In genomic region chr5:135911633-135912220, GRCm38 (mm10) we compare ENCODE assay signal across 18 mouse cellular contexts. TPM values are rescaled to one million over a fixed set of nuclear protein-coding genes. Genes with fewer than 3 reads are reported as not detected.
DNase-seq lines count a peak whose midpoint lies in the region; ATAC-seq and TF ChIP-seq lines count a peak whose summit lies in the region.
"Had no signal": no experiment of that assay in that cellular context is flagged by ENCODE, and none has a peak within 500 bp of the region (broad histone marks: within the 10 kb centered on the region; RNA-seq: fewer than 3 reads in every experiment).

No protein-coding gene starts in this region.

- WGBS in heart, adult 2 months: 64% methylated on average over 11 of the region's 11 CpGs
- WGBS in hindbrain, embryonic 12.5 days: 89% methylated on average over 11 of the region's 11 CpGs

- H3K4me2 ChIP-seq in myocyte (ENCODE audit: low read depth): peak overlapping the region; percentile 24
- H3K4me2 ChIP-seq in hindbrain, embryonic 12.5 days (replicated peaks): no peak overlapping the region
- H3K4me2 ChIP-seq: forebrain, embryonic 13.5 days; heart, embryonic 11.5 days; hindbrain, embryonic 15.5 days; liver, embryonic 15.5 days had no signal

- no peak overlapping the region for H3K9ac ChIP-seq in heart, adult 2 months (ENCODE audit: low read depth, low read length)
- H3K9ac ChIP-seq in hindbrain, embryonic 12.5 days: no peak overlapping the region
- H3K9ac ChIP-seq: forebrain, embryonic 13.5 days; hindbrain, embryonic 15.5 days; liver, embryonic 15.5 days had no signal

- in situ Hi-C loops in Patski (cut with MboI; ENCODE audit: low pct_unique_long_range_greater_than_20kb): no loop called here

- H3K27me3 ChIP-seq in heart, adult 2 months (ENCODE audit: control insufficient read depth, insufficient read depth, low read length): no peaks in the 10 kb centered on the region
- no peaks in the 10 kb centered on the region for H3K27me3 ChIP-seq in testis, adult 2 months (ENCODE audit: control insufficient read depth, insufficient read depth, low read length)
- H3K27me3 ChIP-seq in Patski (no peaks in the 10 kb centered on the region), myocyte (ENCODE audit: control insufficient read depth, insufficient read depth, insufficient read length) (no peaks in the 10 kb centered on the region)
- H3K27me3 ChIP-seq in hindbrain, embryonic 12.5 days: no peaks in the 10 kb centered on the region
- H3K27me3 ChIP-seq: forebrain, embryonic 13.5 days; hindbrain, embryonic 15.5 days; liver, embryonic 15.5 days had no signal

- H3K9me3 ChIP-seq in hindbrain, embryonic 12.5 days (replicated peaks): no peaks in the 10 kb centered on the region
- H3K9me3 ChIP-seq: embryonic facial prominence, embryonic 10.5 days; forebrain, embryonic 13.5 days; hindbrain, embryonic 15.5 days; liver, embryonic 15.5 days had no signal

- peaks cover 8% of the 10 kb centered on the region for H3K36me3 ChIP-seq in heart, adult 2 months (ENCODE audit: control insufficient read depth, insufficient read depth, low read length)
- H3K36me3 ChIP-seq in testis, adult 2 months (ENCODE audit: control insufficient read depth, insufficient read depth, low read length): peaks cover 1% of the 10 kb centered on the region; the same call in 1 of the 2 replicates
- H3K36me3 ChIP-seq in myocyte (ENCODE audit: control insufficient read depth, insufficient read depth): peaks cover 32% of the 10 kb centered on the region
- peaks cover 82% of the 10 kb centered on the region for H3K36me3 ChIP-seq in hindbrain, embryonic 12.5 days

- TF ChIP-seq POLR2A in heart, adult 2 months (IDR thresholded peaks at IDR 0.05; ENCODE audit: insufficient read depth, low read depth, low read length): no peak
- no peak for TF ChIP-seq POLR2A in testis, adult 2 months (IDR thresholded peaks at IDR 0.05; ENCODE audit: control insufficient read depth, low read depth, low read length)
- no peak for TF ChIP-seq POLR2A in myocyte (IDR thresholded peaks at IDR 0.05; ENCODE audit: insufficient read length, low read depth)

- peaks cover 31% of the 10 kb centered on the region for H3K4me1 ChIP-seq in heart, adult 2 months (ENCODE audit: control insufficient read depth, insufficient read depth, low read length)
- 0 out of 2 replicates have a peak, but pooled peaks cover 2% of the 10 kb centered on the region for H3K4me1 ChIP-seq in testis, adult 2 months (ENCODE audit: control insufficient read depth, insufficient read depth, low read length)
- peaks cover 4% of the 10 kb centered on the region for H3K4me1 ChIP-seq in hindbrain, embryonic 12.5 days
- H3K4me1 ChIP-seq: embryonic facial prominence, embryonic 10.5 days had no signal

- H3K27ac ChIP-seq in heart, adult 2 months: peak overlapping the region; percentile 96
- H3K27ac ChIP-seq in testis, adult 2 months (ENCODE audit: control insufficient read depth, insufficient read depth, low read depth, low read length): no peak overlapping the region
- H3K27ac ChIP-seq in hindbrain, embryonic 12.5 days: no peak overlapping the region
- H3K27ac ChIP-seq: embryonic facial prominence, embryonic 10.5 days; forebrain, embryonic 13.5 days; hindbrain, embryonic 15.5 days; liver, embryonic 15.5 days had no signal

- CTCF ChIA-PET in Patski (lab: Charles Lee): interaction anchor here (0.7 to 1.7 kb wide), 3 partner anchors 10 to 20 kb away, joined by 3 to 5 read pairs (median 3); no protein-coding TSS in a partner anchor

- peak in 1 of 2 experiments; percentile 26 for DNase-seq in heart, adult 2 months
- DNase-seq in heart, adult 8-10 months (ENCODE audit: low spot score): no peak
- no peak for DNase-seq in testis, postnatal 10 days (ENCODE audit: low spot score)
- peak; percentile 63 for DNase-seq in Patski (ENCODE audit: low read depth, low spot score)
- DNase-seq in frontal cortex, adult 2 months (ENCODE audit: extremely low spot score in 1 of 2, low spot score in 1 of 2): no peak
- DNase-seq: cerebellum, adult 11-12 months; gastrocnemius, postnatal 36 days; lung, postnatal 10 days had no signal

- no peak overlapping the region for H3K4me3 ChIP-seq in heart, adult 2 months
- no peak overlapping the region for H3K4me3 ChIP-seq in testis, adult 2 months (ENCODE audit: control insufficient read depth, low read depth, low read length)
- H3K4me3 ChIP-seq in myocyte: no peak overlapping the region
- H3K4me3 ChIP-seq in hindbrain, embryonic 12.5 days: no peak overlapping the region
- H3K4me3 ChIP-seq: embryonic facial prominence, embryonic 10.5 days; forebrain, embryonic 13.5 days; hindbrain, embryonic 15.5 days; liver, embryonic 15.5 days had no signal

- TF ChIP-seq EP300 in heart, adult 2 months (IDR thresholded peaks at IDR 0.05; ENCODE audit: insufficient read depth, low read depth, low read length): no peak

- TF ChIP-seq CTCF in heart, adult 2 months (IDR thresholded peaks at IDR 0.05): no peak
- TF ChIP-seq CTCF in testis, adult 2 months (IDR thresholded peaks at IDR 0.05; ENCODE audit: control insufficient read depth, insufficient read depth, insufficient replicate concordance, low read depth, low read length): peak; percentile 10; the same call in 1 of the 2 replicates
- no peak for TF ChIP-seq CTCF in Patski (IDR thresholded peaks at IDR 0.05)

- peak; percentile 28 for ATAC-seq in Patski
- ATAC-seq in hindbrain, embryonic 12.5 days (ENCODE audit: low FRiP score): no peak
- ATAC-seq: forebrain, embryonic 13.5 days; intestine, embryonic 16.5 days had no signal

- H3K79me2 ChIP-seq in heart, adult 2 months (replicated peaks; ENCODE audit: control insufficient read depth, insufficient read depth, low read length): peaks cover 2% of the 10 kb centered on the region; the same call in 1 of the 2 replicates
- H3K79me2 ChIP-seq in myocyte (ENCODE audit: control insufficient read depth, insufficient read depth): peaks cover 95% of the 10 kb centered on the region

- intact Hi-C loops in heart, adult 2 months (cut with DNase I): no loop called here

- POLR2A ChIA-PET in Patski (lab: Charles Lee): interaction anchor here (0.7 to 1.1 kb wide), 2 partner anchors 19 to 47 kb away, joined by 3 read pairs; no protein-coding TSS in a partner anchor

- no peak overlapping the region for H3ac ChIP-seq in myocyte (ENCODE audit: control insufficient read depth, insufficient read length)

TF ChIP-seq in myocyte, 11 proteins besides CTCF, POLR2A, EP300 and RAD21:
- no peak for TF ChIP-seq CEBPB (IDR thresholded peaks at IDR 0.05; ENCODE audit: insufficient read depth, poor library complexity, severe bottlenecking)
- peak in 2 of 3 experiments; percentile 20 to 41 for TF ChIP-seq MYOD1 (IDR thresholded peaks at IDR 0.05; ENCODE audit: control insufficient read depth in 1 of 3, insufficient read length in 2 of 3, low read depth in 2 of 3)

RNA-seq across cellular contexts. Expression of gene Ywhag, which starts 22.7 kb away (rescaled TPM):
- total RNA-seq in heart, adult 2 months (2021): 100 to 1,000 TPM; 275 to 304 TPM
- 99.0 and 116 TPM in 2 replicates for polyA plus RNA-seq in heart, adult 2 months (2012; rRNA removed)
- 100 to 1,000 TPM; 265 to 313 (median 289) TPM for total RNA-seq in heart, adult 8-10 months (2022)
- 13.3 and 17.8 TPM in 2 replicates for polyA plus RNA-seq in testis, adult 2 months (2012; rRNA removed)
- 237 TPM for polyA plus RNA-seq in Patski (2021)
- 244 TPM for polyA plus RNA-seq in myocyte (2012; fragmentation: generic; extraction: Trizol)
- 528 and 551 TPM in 2 replicates for polyA plus RNA-seq in frontal cortex, adult 2 months (2012; rRNA removed)
- polyA plus RNA-seq in hindbrain, embryonic 12.5 days (2016; fragmentation: Nextera tagmentation; extraction: Ambion mirVana): 469 and 505 TPM in 2 replicates

RNA-seq across cellular contexts. Expression of gene Hspb1, which starts 24.0 kb away (rescaled TPM):
- total RNA-seq in heart, adult 2 months (2021): 100 to 1,000 TPM; 434 to 446 TPM
- 427 and 635 TPM in 2 replicates for polyA plus RNA-seq in heart, adult 2 months (2012; rRNA removed)
- 100 to 1,000 TPM; 312 to 583 (median 421) TPM for total RNA-seq in heart, adult 8-10 months (2022)
- 49.6 and 51.0 TPM in 2 replicates for polyA plus RNA-seq in testis, adult 2 months (2012; rRNA removed)
- polyA plus RNA-seq in Patski (2021) (616 TPM), myocyte (2012; fragmentation: generic; extraction: Trizol) (622 TPM)
- 29.6 and 40.7 TPM in 2 replicates for polyA plus RNA-seq in frontal cortex, adult 2 months (2012; rRNA removed)
- 23.9 and 34.1 TPM in 2 replicates for polyA plus RNA-seq in hindbrain, embryonic 12.5 days (2016; fragmentation: Nextera tagmentation; extraction: Ambion mirVana)
- total RNA-seq: MEL had no signal
